Mouse (Mus musculus) retina, embryonic 14.5 days (tissue): ENCODE measurements at regions not wholly inside any gene's neighbourhood (a gene's known extent, or its start where the extent isn't known, plus 50 kb on each side); places are given as distances from the start of the nearest gene placed in this dataset.
"Not testable (repeated sequence)": the region's sequence is repeated elsewhere in the genome, so short reads cannot be mapped to it uniquely, and the experiment has no call there.

ENCODE experiments used
- DNase-seq: peaks from one replicate; pipeline ENCODE4 v3.0.0-alpha.2; 2015; ENCODE audit warnings: low spot score

GRCm38 (mm10) chr13:72541706-72542105, 86.9 kb upstream of the Irx2 start:
- DNase-seq: no peak

- no peak for DNase-seq
These were observed 70.7 kb upstream of the Irx2 start for GRCm38 (mm10) chr13:72557951-72558350.

GRCm38 (mm10) chr13:72571871-72572270, 56.7 kb upstream of the Irx2 start:
- no peak for DNase-seq

- DNase-seq: no peak
These were observed 55.8 kb upstream of the Irx2 start for GRCm38 (mm10) chr13:72572846-72573245.

GRCm38 (mm10) chr13:72574126-72574525, 54.5 kb upstream of the Irx2 start:
- DNase-seq: not testable (repeated sequence)

GRCm38 (mm10) chr13:72576485-72576884, 52.1 kb upstream of the Irx2 start:
- DNase-seq: no peak

- no peak for DNase-seq
These were observed 50.2 kb upstream of the Irx2 start for GRCm38 (mm10) chr13:72578416-72578815.
